Mouse (Mus musculus): Measurements from ENCODE around the gene Ifna2. TPM values are rescaled to one million over a fixed set of nuclear protein-coding genes. Genes with fewer than 3 reads are reported as not detected.

Gene Ifna2
- polyA plus RNA-seq, 1 experiment: not detected

GRCm38 (mm10) chr4:88655461-88655860, 28.3 kb downstream of the Ifna2 start:
- Histone ChIP-seq H3K27me3 (ENCODE audit: control insufficient read depth, insufficient read depth, low read length) (no peaks in the 10 kb centered on the region), H3K36me3 (ENCODE audit: control insufficient read depth, insufficient read depth, low read length) (no peaks in the 10 kb centered on the region)
- WGBS: 23% methylated on average over 1 of the region's 1 CpGs

GRCm38 (mm10) chr4:88653644-88654043, 30.1 kb downstream of the Ifna2 start:
- H3K36me3 ChIP-seq (ENCODE audit: control insufficient read depth, insufficient read depth, low read length): no peaks in the 10 kb centered on the region
- WGBS: 45% methylated on average over 3 of the region's 3 CpGs
- no peak overlapping the region for H3K27ac ChIP-seq (ENCODE audit: insufficient read depth, low read depth, low read length)
- no peak for TF ChIP-seq CTCF (IDR thresholded peaks at IDR 0.05; ENCODE audit: extremely low read depth, insufficient read length, insufficient replicate concordance, low read depth, low read length)
- TF ChIP-seq POLR2A (IDR thresholded peaks at IDR 0.05; ENCODE audit: low read depth, low read length): no peak
- no peaks in the 10 kb centered on the region for H3K27me3 ChIP-seq (ENCODE audit: control insufficient read depth, insufficient read depth, low read length)
- H3K4me1 ChIP-seq (ENCODE audit: control insufficient read depth, insufficient read depth, insufficient read length, low read length): no peaks in the 10 kb centered on the region
- no peak overlapping the region for H3K4me3 ChIP-seq (ENCODE audit: low read depth, low read length)

More at GRCm38 (mm10) chr4:88655461-88655860, 28.3 kb downstream of the Ifna2 start:
- H3K27ac ChIP-seq (ENCODE audit: insufficient read depth, low read depth, low read length): no peak overlapping the region
- H3K4me3 ChIP-seq (ENCODE audit: low read depth, low read length): no peak overlapping the region
- no peaks in the 10 kb centered on the region for H3K4me1 ChIP-seq (ENCODE audit: control insufficient read depth, insufficient read depth, insufficient read length, low read length)
- TF ChIP-seq CTCF (IDR thresholded peaks at IDR 0.05; ENCODE audit: extremely low read depth, insufficient read length, insufficient replicate concordance, low read depth, low read length) (no peak), POLR2A (IDR thresholded peaks at IDR 0.05; ENCODE audit: low read depth, low read length) (no peak)

GRCm38 (mm10) chr4:88644359-88644758, 39.4 kb downstream of the Ifna2 start, which contains the start of gene Ifna13:
TSS of gene Ifna13 (minus strand) at chr4:88644459.
- no peak within 1 kb of the TSS for H3K4me3 ChIP-seq (ENCODE audit: low read depth, low read length)
- no peak for TF ChIP-seq POLR2A (IDR thresholded peaks at IDR 0.05; ENCODE audit: low read depth, low read length)
- TF ChIP-seq CTCF (IDR thresholded peaks at IDR 0.05; ENCODE audit: extremely low read depth, insufficient read length, insufficient replicate concordance, low read depth, low read length): no peak
- no peaks in the 10 kb centered on the region for H3K4me1 ChIP-seq (ENCODE audit: control insufficient read depth, insufficient read depth, insufficient read length, low read length)
- H3K27me3 ChIP-seq (ENCODE audit: control insufficient read depth, insufficient read depth, low read length): no peaks in the 10 kb centered on the region
- 40% methylated on average over 2 of the region's 2 CpGs for WGBS
- no peaks in the 10 kb centered on the region for H3K36me3 ChIP-seq (ENCODE audit: control insufficient read depth, insufficient read depth, low read length)
- no peak within 1 kb of the TSS for H3K27ac ChIP-seq (ENCODE audit: insufficient read depth, low read depth, low read length)

- Histone ChIP-seq H3K4me1 (ENCODE audit: control insufficient read depth, insufficient read depth, insufficient read length, low read length) (no peaks in the 10 kb centered on the region), H3K27me3 (ENCODE audit: control insufficient read depth, insufficient read depth, low read length) (no peaks in the 10 kb centered on the region), H3K27ac (ENCODE audit: insufficient read depth, low read depth, low read length) (no peak overlapping the region), H3K36me3 (ENCODE audit: control insufficient read depth, insufficient read depth, low read length) (no peaks in the 10 kb centered on the region), H3K4me3 (ENCODE audit: low read depth, low read length) (no peak overlapping the region)
- TF ChIP-seq CTCF (IDR thresholded peaks at IDR 0.05; ENCODE audit: extremely low read depth, insufficient read length, insufficient replicate concordance, low read depth, low read length) (no peak), POLR2A (IDR thresholded peaks at IDR 0.05; ENCODE audit: low read depth, low read length) (no peak)
- 17% methylated on average over 2 of the region's 2 CpGs for WGBS
Measured at GRCm38 (mm10) chr4:88642526-88642925, 41.2 kb downstream of the Ifna2 start.

GRCm38 (mm10) chr4:88641077-88641831, 42.5 kb downstream of the Ifna2 start:
- Histone ChIP-seq H3K4me3 (ENCODE audit: low read depth, low read length) (peak overlapping the region; percentile 67), H3K36me3 (ENCODE audit: control insufficient read depth, insufficient read depth, low read length) (no peaks in the 10 kb centered on the region), H3K27ac (ENCODE audit: insufficient read depth, low read depth, low read length) (no peak overlapping the region), H3K4me1 (ENCODE audit: control insufficient read depth, insufficient read depth, insufficient read length, low read length) (no peaks in the 10 kb centered on the region), H3K27me3 (ENCODE audit: control insufficient read depth, insufficient read depth, low read length) (no peaks in the 10 kb centered on the region)
- TF ChIP-seq POLR2A (IDR thresholded peaks at IDR 0.05; ENCODE audit: low read depth, low read length) (peak; percentile 33; the same call in 1 of the 2 replicates), CTCF (IDR thresholded peaks at IDR 0.05; ENCODE audit: extremely low read depth, insufficient read length, insufficient replicate concordance, low read depth, low read length) (peak; percentile 97)
- 10% methylated on average over 11 of the region's 11 CpGs for WGBS

GRCm38 (mm10) chr4:88640704-88641076, 43.0 kb downstream of the Ifna2 start:
- WGBS: 30% methylated on average over 8 of the region's 8 CpGs
- H3K36me3 ChIP-seq (ENCODE audit: control insufficient read depth, insufficient read depth, low read length): no peaks in the 10 kb centered on the region
- TF ChIP-seq CTCF (IDR thresholded peaks at IDR 0.05; ENCODE audit: extremely low read depth, insufficient read length, insufficient replicate concordance, low read depth, low read length): no peak
- peak overlapping the region; percentile 67 for H3K4me3 ChIP-seq (ENCODE audit: low read depth, low read length)
- H3K27me3 ChIP-seq (ENCODE audit: control insufficient read depth, insufficient read depth, low read length): no peaks in the 10 kb centered on the region
- no peak overlapping the region for H3K27ac ChIP-seq (ENCODE audit: insufficient read depth, low read depth, low read length)
- no peaks in the 10 kb centered on the region for H3K4me1 ChIP-seq (ENCODE audit: control insufficient read depth, insufficient read depth, insufficient read length, low read length)

GRCm38 (mm10) chr4:88634311-88634710, 49.4 kb downstream of the Ifna2 start, which contains the start of gene C87499:
TSS of gene C87499 (minus strand) at chr4:88634411.
- WGBS: 88% methylated on average over 4 of the region's 4 CpGs
- no peaks in the 10 kb centered on the region for H3K36me3 ChIP-seq (ENCODE audit: control insufficient read depth, insufficient read depth, low read length)
- H3K27me3 ChIP-seq (ENCODE audit: control insufficient read depth, insufficient read depth, low read length): no peaks in the 10 kb centered on the region
- no peak within 1 kb of the TSS for H3K27ac ChIP-seq (ENCODE audit: insufficient read depth, low read depth, low read length)
- no peak for TF ChIP-seq CTCF (IDR thresholded peaks at IDR 0.05; ENCODE audit: extremely low read depth, insufficient read length, insufficient replicate concordance, low read depth, low read length)
- TF ChIP-seq POLR2A (IDR thresholded peaks at IDR 0.05; ENCODE audit: low read depth, low read length): no peak
- H3K4me3 ChIP-seq (ENCODE audit: low read depth, low read length): no peak within 1 kb of the TSS
- H3K4me1 ChIP-seq (ENCODE audit: control insufficient read depth, insufficient read depth, insufficient read length, low read length): no peaks in the 10 kb centered on the region

Other genes starting within 250 kb of the Ifna2 start
- gene Hacd4, start 245.0 kb downstream of the Ifna2 start, polyA plus RNA-seq (2012; rRNA removed): 0.29 and 0.41 TPM in 2 replicates
- gene Ifnb1, start 161.1 kb downstream of the Ifna2 start, polyA plus RNA-seq (2012; rRNA removed): not detected in 2 replicates
- not detected in 2 replicates for gene Ifna15, start 125.7 kb downstream of the Ifna2 start, polyA plus RNA-seq (2012; rRNA removed)
- not detected in 2 replicates for gene Ifna14, start 112.1 kb downstream of the Ifna2 start, polyA plus RNA-seq (2012; rRNA removed)
- not detected in 2 replicates for gene Ifna9, start 91.5 kb downstream of the Ifna2 start, polyA plus RNA-seq (2012; rRNA removed)
- not detected in 2 replicates for gene Ifna12, start 80.5 kb downstream of the Ifna2 start, polyA plus RNA-seq (2012; rRNA removed)
- gene C87499, start 49.5 kb downstream of the Ifna2 start, polyA plus RNA-seq (2012; rRNA removed): not detected in 2 replicates
- not detected in 2 replicates for gene Ifna13, start 39.5 kb downstream of the Ifna2 start, polyA plus RNA-seq (2012; rRNA removed)
- not detected in 2 replicates for gene Ifna16, start 7.0 kb downstream of the Ifna2 start, polyA plus RNA-seq (2012; rRNA removed)
- not detected in 2 replicates for gene Ifnab, start 7.4 kb upstream of the Ifna2 start, polyA plus RNA-seq (2012; rRNA removed)
- gene Gm26566, start 37.9 kb upstream of the Ifna2 start, polyA plus RNA-seq (2012; rRNA removed): 0.68 TPM in 1 of 2 replicates, not detected in the other
- 6.5 and 11.3 TPM in 2 replicates for gene Klhl9, start 38.6 kb upstream of the Ifna2 start, polyA plus RNA-seq (2012; rRNA removed)
- gene Gm13271, start 71.0 kb upstream of the Ifna2 start, polyA plus RNA-seq (2012; rRNA removed): not detected in 2 replicates
- gene Gm13283, start 76.2 kb upstream of the Ifna2 start, polyA plus RNA-seq (2012; rRNA removed): 0.08 TPM in 2 replicates
- not detected in 2 replicates for gene Gm13290, start 89.9 kb upstream of the Ifna2 start, polyA plus RNA-seq (2012; rRNA removed)
- gene Gm13289, start 93.0 kb upstream of the Ifna2 start, polyA plus RNA-seq (2012; rRNA removed): not detected in 2 replicates
- gene Gm13272, start 95.9 kb upstream of the Ifna2 start, polyA plus RNA-seq (2012; rRNA removed): not detected in 2 replicates
- not detected in 2 replicates for gene Ifnz, start 98.2 kb upstream of the Ifna2 start, polyA plus RNA-seq (2012; rRNA removed)
- gene Gm13276, start 101.8 kb upstream of the Ifna2 start, polyA plus RNA-seq (2012; rRNA removed): not detected in 2 replicates
- gene Gm13277, start 104.7 kb upstream of the Ifna2 start, polyA plus RNA-seq (2012; rRNA removed): not detected in 2 replicates
- gene Gm13278, start 107.6 kb upstream of the Ifna2 start, polyA plus RNA-seq (2012; rRNA removed): not detected in 2 replicates
- not detected in 2 replicates for gene Gm13275, start 110.6 kb upstream of the Ifna2 start, polyA plus RNA-seq (2012; rRNA removed)
- gene Gm13279, start 113.5 kb upstream of the Ifna2 start, polyA plus RNA-seq (2012; rRNA removed): not detected in 2 replicates
- not detected in 2 replicates for gene Gm13285, start 115.8 kb upstream of the Ifna2 start, polyA plus RNA-seq (2012; rRNA removed)
- gene Gm13287, start 119.3 kb upstream of the Ifna2 start, polyA plus RNA-seq (2012; rRNA removed): not detected in 2 replicates
- gene Gm13288, start 121.6 kb upstream of the Ifna2 start, polyA plus RNA-seq (2012; rRNA removed): not detected in 2 replicates
- not detected in 2 replicates for gene Ifna7, start 132.3 kb upstream of the Ifna2 start, polyA plus RNA-seq (2012; rRNA removed)
- not detected in 2 replicates for gene Ifna11, start 136.0 kb upstream of the Ifna2 start, polyA plus RNA-seq (2012; rRNA removed)
- gene Ifna6, start 143.5 kb upstream of the Ifna2 start, polyA plus RNA-seq (2012; rRNA removed): not detected in 2 replicates
- gene Ifna5, start 151.6 kb upstream of the Ifna2 start, polyA plus RNA-seq (2012; rRNA removed): not detected in 2 replicates
- gene Ifna4, start 157.9 kb upstream of the Ifna2 start, polyA plus RNA-seq (2012; rRNA removed): not detected in 2 replicates
- gene Ifna1, start 166.2 kb upstream of the Ifna2 start, polyA plus RNA-seq (2012; rRNA removed): not detected in 2 replicates
- 0.42 TPM in 1 of 2 replicates, not detected in the other for gene Ifne, start 196.3 kb upstream of the Ifna2 start, polyA plus RNA-seq (2012; rRNA removed)

Measured in small intestine, adult 2 months (tissue).